8 mouse cellular contexts compared by ENCODE assay signal in the genomic region with DNA sequence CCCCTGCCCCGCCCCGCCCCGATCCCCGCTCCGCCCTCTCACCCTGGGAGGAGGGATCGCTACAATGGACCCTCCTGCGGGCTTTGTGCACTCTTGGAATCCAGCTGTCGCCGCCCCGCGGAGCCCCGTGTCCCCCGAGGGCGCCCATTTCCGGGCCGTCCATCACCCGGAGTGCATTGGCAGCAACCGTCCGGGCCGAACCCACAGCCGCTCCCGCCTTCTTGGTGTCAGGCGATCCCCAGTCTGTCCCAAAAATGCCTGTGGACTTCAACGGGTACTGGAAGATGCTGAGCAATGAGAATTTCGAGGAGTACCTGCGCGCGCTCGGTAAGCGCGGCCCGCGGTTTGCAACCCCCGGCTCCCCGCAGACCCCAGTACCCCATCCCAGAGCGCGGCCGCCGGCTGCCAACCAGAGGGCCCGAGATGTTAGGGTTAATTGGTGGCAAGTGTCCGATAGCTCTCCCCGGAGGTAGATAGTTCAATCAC. TPM values are rescaled to one million over a fixed set of nuclear protein-coding genes. Genes with fewer than 3 reads are reported as not detected.
A peak's percentile ranks its signal among the peaks of the same experiment; 100 is the strongest.
DNase-seq lines count a peak whose midpoint lies in the region; TF ChIP-seq lines count a peak whose summit lies in the region.

No protein-coding gene starts in this region.

- peak overlapping the region; percentile 52 for H3K4me3 ChIP-seq in layer of hippocampus, adult 2 months
- peak overlapping the region; percentile 61 for H3K4me3 ChIP-seq in forebrain, embryonic 10.5 days

- H3K36me3 ChIP-seq in forebrain, embryonic 10.5 days (replicated peaks), result no peaks in the 10 kb centered on the region

- no peaks in the 10 kb centered on the region for H3K9me3 ChIP-seq in forebrain, embryonic 10.5 days

- under 1% methylated on average over 37 of the region's 42 CpGs for WGBS in forebrain, embryonic 10.5 days

- peaks cover 76% of the 10 kb centered on the region for H3K4me1 ChIP-seq in forebrain, embryonic 10.5 days

- H3K27me3 ChIP-seq in forebrain, embryonic 10.5 days (ENCODE audit: poor library complexity, severe bottlenecking), result peaks cover 97% of the 10 kb centered on the region

- no peak for TF ChIP-seq CTCF in layer of hippocampus, adult 2 months (conservative IDR thresholded peaks at IDR 0.05)

- no peak for DNase-seq in layer of hippocampus, adult 2 months (ENCODE audit: low spot score in 2 of 2)
- DNase-seq in layer of hippocampus, postnatal 36 days, result no peak
- DNase-seq in forebrain, embryonic 10.5 days (ENCODE audit: extremely low spot score, low spot score), result peak; percentile 59
- peak; percentile 54 to 66 for DNase-seq in heart, postnatal 14 days
- DNase-seq in kidney, postnatal 4 days, result peak; percentile 80 to 87
- DNase-seq in mesoderm, embryonic 11.5 days (ENCODE audit: low read depth, low spot score), result peak; percentile 85
- DNase-seq in testis, postnatal 10 days (ENCODE audit: low spot score), result peak; percentile 75
- no peak for DNase-seq in cerebellum, adult 18-20 months

- no peak overlapping the region for H3K27ac ChIP-seq in layer of hippocampus, adult 2 months
- peak overlapping the region; percentile 84 for H3K27ac ChIP-seq in forebrain, embryonic 10.5 days

- intact Hi-C loops in heart, postnatal 14 days (cut with DNase I), result no loop called here

RNA-seq across cellular contexts. Expression of a gene that starts 2.0 kb away (rescaled TPM):
- total RNA-seq in layer of hippocampus, adult 2 months (2021), result 1 to 10 TPM; 4.3 to 4.9 TPM
- total RNA-seq in layer of hippocampus, postnatal 36 days (2021), result 1 to 10 TPM; 3.5 to 5.8 TPM
- polyA plus RNA-seq in forebrain, embryonic 10.5 days (2016; fragmentation: Nextera tagmentation; extraction: Ambion mirVana), result 27.9 and 30.4 TPM in 2 replicates
- 1 to 10 TPM; 7.6 to 8.2 TPM for total RNA-seq in heart, postnatal 14 days (2021)

Comparison
In these comparisons a context has a peak if more than half of its experiments do, and no peak if none do; other contexts are left out.
1. DNase-seq: peak in forebrain, embryonic 10.5 days (single experiment), heart, postnatal 14 days (2 of 2), kidney, postnatal 4 days (2 of 2), mesoderm, embryonic 11.5 days (single experiment) and testis, postnatal 10 days (single experiment); none in layer of hippocampus, adult 2 months (0 of 2), layer of hippocampus, postnatal 36 days (0 of 2) and cerebellum, adult 18-20 months (0 of 2).